Mouse (Mus musculus): ENCODE results near the gene Fcer1g. TPM values are rescaled to one million over a fixed set of nuclear protein-coding genes. Genes with fewer than 3 reads are reported as not detected.

Fcer1g gene
- polyA plus RNA-seq, 1 experiment: 117 TPM

GRCm38 (mm10) chr1:171278436-171278835 lies 44.3 kb upstream of the Fcer1g start:
- peaks cover 9% of the 10 kb centered on the region for H3K4me1 ChIP-seq (ENCODE audit: control insufficient read depth, insufficient read depth, low read length)
- WGBS: 92% methylated on average over 8 of the region's 8 CpGs
- DNase-seq: peak; percentile 1
- no peak overlapping the region for H3K4me3 ChIP-seq (replicated peaks; ENCODE audit: extremely low read depth, low read depth, low read length)
- TF ChIP-seq POLR2A (IDR thresholded peaks at IDR 0.05; ENCODE audit: borderline replicate concordance, extremely low read depth, low read depth, low read length) (no peak), CTCF (IDR thresholded peaks at IDR 0.05; ENCODE audit: insufficient read depth, low read length) (no peak)

- 86% methylated on average over 10 of the region's 10 CpGs for WGBS
- H3K4me3 ChIP-seq (replicated peaks; ENCODE audit: extremely low read depth, low read depth, low read length): no peak overlapping the region
- TF ChIP-seq CTCF (IDR thresholded peaks at IDR 0.05; ENCODE audit: insufficient read depth, low read length): no peak
- no peak for TF ChIP-seq POLR2A (IDR thresholded peaks at IDR 0.05; ENCODE audit: borderline replicate concordance, extremely low read depth, low read depth, low read length)
- H3K4me1 ChIP-seq (ENCODE audit: control insufficient read depth, insufficient read depth, low read length): peaks cover 9% of the 10 kb centered on the region
- no peak for DNase-seq
Measured at GRCm38 (mm10) chr1:171277736-171278135, 43.6 kb upstream of the Fcer1g start.

DNA sequence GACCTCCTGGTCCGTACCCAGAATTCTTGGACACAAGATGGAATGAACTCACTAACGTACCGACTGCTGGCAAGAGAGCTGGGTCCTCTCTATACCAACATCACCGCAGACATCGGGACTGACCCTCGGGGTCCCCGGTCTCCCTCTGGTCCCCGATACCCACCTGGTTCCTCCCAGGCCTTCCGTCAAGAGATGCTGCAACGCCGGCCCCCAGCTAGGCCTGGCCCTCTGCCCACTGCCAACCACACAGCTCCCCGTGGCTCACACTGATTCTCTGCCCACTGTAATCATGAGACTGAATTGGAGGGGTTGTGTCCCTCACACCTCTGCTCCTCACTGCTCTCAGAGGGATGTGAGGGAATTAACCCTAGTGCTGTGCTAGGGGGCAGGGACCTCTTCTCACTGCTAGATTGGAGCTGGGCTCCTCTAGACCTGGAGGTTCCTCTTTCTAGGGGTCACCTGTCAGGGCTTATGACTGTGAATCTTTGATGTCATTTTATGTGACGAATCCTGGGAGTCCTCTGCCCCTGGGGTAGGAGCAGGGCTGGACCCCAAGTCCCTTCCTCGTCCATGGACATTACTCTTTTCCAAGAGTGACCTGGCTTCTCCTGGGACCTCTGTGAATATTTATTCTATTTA lies 42.1 kb upstream of the Fcer1g start:
- no peak for DNase-seq
- 84% methylated on average over 14 of the region's 14 CpGs for whole genome bisulfite sequencing
- TF ChIP-seq POLR2A (IDR thresholded peaks at IDR 0.05; ENCODE audit: borderline replicate concordance, extremely low read depth, low read depth, low read length) (no peak), CTCF (IDR thresholded peaks at IDR 0.05; ENCODE audit: insufficient read depth, low read length) (no peak)
- Histone ChIP-seq H3K4me1 (ENCODE audit: control insufficient read depth, insufficient read depth, low read length) (peaks cover 12% of the 10 kb centered on the region), H3K4me3 (replicated peaks; ENCODE audit: extremely low read depth, low read depth, low read length) (no peak overlapping the region)

- no peak for TF ChIP-seq CTCF (IDR thresholded peaks at IDR 0.05; ENCODE audit: insufficient read depth, low read length)
- no peak for TF ChIP-seq POLR2A (IDR thresholded peaks at IDR 0.05; ENCODE audit: borderline replicate concordance, extremely low read depth, low read depth, low read length)
- 72% methylated on average over 11 of the region's 11 CpGs for WGBS
- DNase-seq: no peak
- Histone ChIP-seq H3K4me3 (replicated peaks; ENCODE audit: extremely low read depth, low read depth, low read length) (no peak overlapping the region), H3K4me1 (ENCODE audit: control insufficient read depth, insufficient read depth, low read length) (peaks cover 13% of the 10 kb centered on the region)
Measured at GRCm38 (mm10) chr1:171275144-171275734, 41.1 kb upstream of the Fcer1g start.

DNA sequence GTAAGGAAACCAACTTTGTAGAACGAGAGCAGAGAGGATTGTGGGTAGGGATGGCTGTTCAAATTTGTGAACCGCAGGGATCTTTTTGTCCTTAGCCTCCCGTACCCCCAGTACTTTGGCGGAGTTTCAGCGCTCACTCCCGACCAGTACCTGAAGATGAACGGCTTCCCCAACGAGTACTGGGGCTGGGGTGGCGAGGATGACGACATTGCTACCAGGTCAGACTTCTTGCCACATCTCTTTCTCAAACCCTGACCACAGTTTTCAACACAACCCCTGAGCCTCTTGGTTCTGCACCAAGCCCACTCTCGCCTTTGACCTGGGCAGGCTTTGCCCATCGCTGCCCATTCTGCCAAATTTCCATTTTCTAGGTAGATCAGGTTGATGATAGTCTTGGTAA lies 40.0 kb upstream of the Fcer1g start:
- no peak for DNase-seq
- H3K4me1 ChIP-seq (ENCODE audit: control insufficient read depth, insufficient read depth, low read length): peaks cover 12% of the 10 kb centered on the region; the same call in 1 of the 2 replicates
- H3K4me3 ChIP-seq (replicated peaks; ENCODE audit: extremely low read depth, low read depth, low read length): no peak overlapping the region
- 80% methylated on average over 12 of the region's 12 CpGs for WGBS
- TF ChIP-seq POLR2A (IDR thresholded peaks at IDR 0.05; ENCODE audit: borderline replicate concordance, extremely low read depth, low read depth, low read length): no peak
- TF ChIP-seq CTCF (IDR thresholded peaks at IDR 0.05; ENCODE audit: insufficient read depth, low read length): no peak

DNA sequence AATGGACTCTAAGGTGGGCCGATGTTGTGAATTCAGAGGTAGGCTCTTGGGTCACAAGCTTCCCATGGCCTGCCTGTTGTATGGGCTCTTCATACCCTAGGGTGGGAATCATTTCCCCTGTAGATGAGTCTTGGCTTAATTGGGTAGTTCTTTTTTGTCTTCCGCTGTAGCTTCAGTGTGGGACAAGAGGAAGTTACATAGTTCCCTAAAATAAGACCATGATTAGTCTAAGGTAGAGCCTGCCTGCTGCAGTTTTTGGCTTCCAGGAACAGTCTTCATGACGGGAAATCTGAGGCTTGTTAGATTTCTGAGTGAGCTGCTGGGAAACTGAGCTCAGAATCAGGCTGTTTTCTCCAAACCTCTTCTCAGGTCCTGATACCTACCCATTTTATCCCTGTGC lies 37.9 kb upstream of the Fcer1g start:
- TF ChIP-seq CTCF (IDR thresholded peaks at IDR 0.05; ENCODE audit: insufficient read depth, low read length): no peak
- TF ChIP-seq POLR2A (IDR thresholded peaks at IDR 0.05; ENCODE audit: borderline replicate concordance, extremely low read depth, low read depth, low read length): no peak
- peaks cover 12% of the 10 kb centered on the region; the same call in 1 of the 2 replicates for H3K4me1 ChIP-seq (ENCODE audit: control insufficient read depth, insufficient read depth, low read length)
- DNase-seq: no peak
- H3K4me3 ChIP-seq (replicated peaks; ENCODE audit: extremely low read depth, low read depth, low read length): no peak overlapping the region
- WGBS: 77% methylated on average over 3 of the region's 3 CpGs

DNA sequence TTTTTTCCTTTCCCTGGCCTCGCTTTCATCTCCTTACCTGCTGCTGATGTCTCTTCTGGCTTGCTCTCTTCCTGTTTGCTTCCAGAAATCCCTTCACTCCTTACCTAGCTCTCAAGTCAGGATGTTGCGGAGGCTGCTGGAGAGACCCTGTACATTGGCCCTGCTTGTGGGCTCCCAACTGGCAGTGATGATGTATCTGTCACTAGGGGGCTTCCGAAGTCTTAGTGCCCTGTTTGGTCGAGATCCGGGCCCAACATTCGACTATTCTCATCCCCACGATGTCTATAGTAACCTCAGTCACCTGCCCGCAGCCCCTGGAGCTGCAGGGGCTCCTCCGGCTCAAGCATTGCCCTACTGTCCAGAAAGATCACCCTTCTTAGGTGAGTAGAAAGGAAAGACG lies 37.5 kb upstream of the Fcer1g start:
- H3K4me3 ChIP-seq (replicated peaks; ENCODE audit: extremely low read depth, low read depth, low read length): no peak overlapping the region
- WGBS: 55% methylated on average over 10 of the region's 10 CpGs
- DNase-seq: no peak
- peaks cover 12% of the 10 kb centered on the region; the same call in 1 of the 2 replicates for H3K4me1 ChIP-seq (ENCODE audit: control insufficient read depth, insufficient read depth, low read length)
- TF ChIP-seq POLR2A (IDR thresholded peaks at IDR 0.05; ENCODE audit: borderline replicate concordance, extremely low read depth, low read depth, low read length): no peak
- TF ChIP-seq CTCF (IDR thresholded peaks at IDR 0.05; ENCODE audit: insufficient read depth, low read length): no peak

GRCm38 (mm10) chr1:171271196-171271595 lies 37.0 kb upstream of the Fcer1g start:
- WGBS: 45% methylated on average over 9 of the region's 9 CpGs
- DNase-seq: peak; percentile 48
- TF ChIP-seq POLR2A (IDR thresholded peaks at IDR 0.05; ENCODE audit: borderline replicate concordance, extremely low read depth, low read depth, low read length): no peak
- TF ChIP-seq CTCF (IDR thresholded peaks at IDR 0.05; ENCODE audit: insufficient read depth, low read length): no peak
- peak overlapping the region; percentile 88 for H3K4me3 ChIP-seq (replicated peaks; ENCODE audit: extremely low read depth, low read depth, low read length)
- peaks cover 12% of the 10 kb centered on the region; the same call in 1 of the 2 replicates for H3K4me1 ChIP-seq (ENCODE audit: control insufficient read depth, insufficient read depth, low read length)

- DNase-seq: no peak
- Histone ChIP-seq H3K4me3 (replicated peaks; ENCODE audit: extremely low read depth, low read depth, low read length) (peak overlapping the region; percentile 88), H3K4me1 (ENCODE audit: control insufficient read depth, insufficient read depth, low read length) (peaks cover 12% of the 10 kb centered on the region; the same call in 1 of the 2 replicates)
- WGBS: 2% methylated on average over 19 of the region's 19 CpGs
- TF ChIP-seq POLR2A (IDR thresholded peaks at IDR 0.05; ENCODE audit: borderline replicate concordance, extremely low read depth, low read depth, low read length) (no peak; the same call in 1 of the 2 replicates), CTCF (IDR thresholded peaks at IDR 0.05; ENCODE audit: insufficient read depth, low read length) (no peak)
Measured at GRCm38 (mm10) chr1:171270573-171270900, 36.4 kb upstream of the Fcer1g start.
